19 mouse cellular contexts compared by ENCODE assay signal in genomic region chr15:79898988-79899387, GRCm38 (mm10).
"Had no signal": no experiment of that assay in that cellular context is flagged by ENCODE, and none has a peak within 500 bp of the region (broad histone marks: within the 10 kb centered on the region; RNA-seq: fewer than 3 reads in every experiment).

No protein-coding gene starts in this region.

- DNase-seq: kidney, adult 11 months; kidney, adult 8-10 months; kidney, postnatal 10 days; kidney, postnatal 36 days; layer of hippocampus, postnatal 36 days; liver, embryonic 13.5 days; retina, postnatal 1 day; right cerebral cortex, postnatal 25 days; thymus, adult 18-20 months; thymus, postnatal 14 days had no signal

- H3K27me3 ChIP-seq: intestine, embryonic 15.5 days; kidney, embryonic 15.5 days; liver, embryonic 13.5 days; lung, embryonic 15.5 days; megakaryocyte, embryonic 14.5 days; midbrain, embryonic 13.5 days; neural tube, embryonic 13.5 days had no signal

- H3K4me2 ChIP-seq: intestine, embryonic 15.5 days; kidney, embryonic 15.5 days; liver, embryonic 13.5 days; lung, embryonic 15.5 days; midbrain, embryonic 13.5 days; neural tube, embryonic 13.5 days had no signal

- H3K9me3 ChIP-seq: intestine, embryonic 15.5 days; kidney, embryonic 15.5 days; liver, embryonic 13.5 days; lung, embryonic 15.5 days; megakaryocyte, embryonic 14.5 days; midbrain, embryonic 10.5 days; midbrain, embryonic 13.5 days; neural tube, embryonic 13.5 days had no signal

- H3K36me3 ChIP-seq: intestine, embryonic 15.5 days; lung, embryonic 15.5 days; midbrain, embryonic 10.5 days; midbrain, embryonic 13.5 days; neural tube, embryonic 13.5 days had no signal

- H3K4me1 ChIP-seq: intestine, embryonic 15.5 days; midbrain, embryonic 10.5 days; midbrain, embryonic 13.5 days; neural tube, embryonic 13.5 days had no signal

- H3K9ac ChIP-seq: intestine, embryonic 15.5 days; kidney, embryonic 15.5 days; liver, embryonic 13.5 days; lung, embryonic 15.5 days; midbrain, embryonic 13.5 days; neural tube, embryonic 13.5 days had no signal

- H3K4me3 ChIP-seq: intestine, embryonic 15.5 days; kidney, embryonic 15.5 days; left cerebral cortex, adult 2 months; liver, embryonic 13.5 days; lung, embryonic 15.5 days; megakaryocyte, embryonic 14.5 days; midbrain, embryonic 10.5 days; midbrain, embryonic 13.5 days; myocyte; neural tube, embryonic 13.5 days had no signal

- H3K27ac ChIP-seq: intestine, embryonic 15.5 days; kidney, embryonic 15.5 days; left cerebral cortex, adult 2 months; liver, embryonic 13.5 days; lung, embryonic 15.5 days; midbrain, embryonic 10.5 days; midbrain, embryonic 13.5 days; neural tube, embryonic 13.5 days had no signal
